8 mouse cellular contexts compared by ENCODE assay signal in the genomic region with DNA sequence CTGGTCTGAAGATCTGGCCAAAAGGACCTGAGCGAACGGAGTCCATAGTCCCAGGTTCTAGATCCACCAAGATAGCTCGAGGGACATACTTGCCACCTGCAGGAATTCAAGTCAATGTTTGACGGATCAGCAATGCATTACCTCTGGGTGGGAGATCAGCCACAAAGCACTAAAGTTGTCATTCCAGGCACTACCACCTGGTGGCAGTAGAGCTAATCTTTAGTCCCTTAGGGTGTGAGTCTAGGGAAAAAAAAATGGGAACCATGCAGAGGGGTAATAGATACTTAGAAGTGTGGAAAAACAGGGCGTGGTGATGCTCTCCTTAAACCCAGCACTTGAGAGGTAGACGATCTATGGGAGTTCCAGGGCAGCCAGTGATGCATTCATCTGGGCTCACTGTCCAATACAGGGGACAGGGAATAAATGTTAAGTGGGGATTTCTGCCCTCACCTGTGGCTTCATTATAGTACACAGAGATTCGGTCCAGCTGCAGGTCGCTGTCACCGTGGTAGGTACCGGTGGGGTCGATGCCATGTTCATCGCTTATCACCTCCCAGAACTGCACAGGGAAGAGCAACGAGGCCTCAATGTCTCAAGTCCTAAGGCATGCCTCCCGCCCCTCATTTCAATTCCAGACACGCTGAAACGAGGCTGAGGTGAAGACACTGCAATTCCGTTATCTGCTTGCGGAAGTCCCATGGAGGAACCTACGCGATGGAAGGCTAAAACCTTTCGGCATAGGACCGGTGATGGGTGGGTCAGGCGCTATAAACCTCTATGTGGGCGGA. TPM values are rescaled to one million over a fixed set of nuclear protein-coding genes. Genes with fewer than 3 reads are reported as not detected.
DNase-seq lines count a peak whose midpoint lies in the region; ATAC-seq lines count a peak whose summit lies in the region.

No protein-coding gene starts in this region.

- 9% methylated on average over 24 of the region's 24 CpGs for WGBS in hindbrain, embryonic 11.5 days

- peak; percentile 10; the same call in 1 of the 2 replicates for ATAC-seq in frontal cortex, adult (ENCODE audit: low TSS enrichment)
- no peak for ATAC-seq in hindbrain, embryonic 11.5 days (ENCODE audit: low FRiP score)

- peaks cover 13% of the 10 kb centered on the region for H3K4me1 ChIP-seq in hindbrain, embryonic 11.5 days (replicated peaks; ENCODE audit: control insufficient read depth, insufficient read depth, low read length)

- H3K27me3 ChIP-seq in hindbrain, embryonic 11.5 days (ENCODE audit: control insufficient read depth, insufficient read depth, low read length): no peaks in the 10 kb centered on the region

- peak overlapping the region; percentile 97 for H3K9ac ChIP-seq in hindbrain, embryonic 11.5 days (ENCODE audit: low read depth, low read length)

- no peaks in the 10 kb centered on the region for H3K9me3 ChIP-seq in hindbrain, embryonic 11.5 days (ENCODE audit: control insufficient read depth, low read length)

- peaks cover 27% of the 10 kb centered on the region for H3K36me3 ChIP-seq in hindbrain, embryonic 11.5 days (ENCODE audit: control insufficient read depth, insufficient read depth, low read length)

- DNase-seq in Muller cell, postnatal 12 days (ENCODE audit: inconsistent ontology term): peak; percentile 91
- DNase-seq in cerebellum, adult 9-11 months: peak; percentile 87
- peak; percentile 94 for DNase-seq in hindbrain, embryonic 11.5 days (ENCODE audit: low spot score)
- peak; percentile 90 to 94 for DNase-seq in layer of hippocampus, postnatal 14 days (ENCODE audit: low spot score in 2 of 2)
- DNase-seq in lung, postnatal 10 days: peak; percentile 93
- DNase-seq in retina, embryonic 14.5 days (ENCODE audit: low spot score): peak; percentile 99
- peak; percentile 75 to 77 for DNase-seq in thymus, postnatal 36 days

- H3K27ac ChIP-seq in hindbrain, embryonic 11.5 days (ENCODE audit: low read depth, low read length): peak overlapping the region; percentile 97

- H3K4me3 ChIP-seq in hindbrain, embryonic 11.5 days (ENCODE audit: low read depth, low read length): peak overlapping the region; percentile 77

- peak overlapping the region; percentile 68 for H3K4me2 ChIP-seq in hindbrain, embryonic 11.5 days (replicated peaks; ENCODE audit: low read depth, low read length)

RNA-seq across cellular contexts. Expression of gene Tubb5, which starts 1.7 kb away (rescaled TPM):
- 1,599 and 1,667 TPM in 2 replicates for polyA plus RNA-seq in hindbrain, embryonic 11.5 days (2014; fragmentation: Nextera tagmentation; extraction: Ambion mirVana)
- total RNA-seq in layer of hippocampus, postnatal 14 days (2021): 100 to 1,000 TPM; 615 to 684 TPM

RNA-seq across cellular contexts. Expression of gene Mdc1, which starts 4.9 kb away (rescaled TPM):
- polyA plus RNA-seq in hindbrain, embryonic 11.5 days (2014; fragmentation: Nextera tagmentation; extraction: Ambion mirVana): 16.8 and 17.3 TPM in 2 replicates
- 10 to 100 TPM; 13.6 to 15.0 TPM for total RNA-seq in layer of hippocampus, postnatal 14 days (2021)

RNA-seq across cellular contexts. Expression of gene Flot1, which starts 13.3 kb away (rescaled TPM):
- 48.1 and 50.0 TPM in 2 replicates for polyA plus RNA-seq in hindbrain, embryonic 11.5 days (2014; fragmentation: Nextera tagmentation; extraction: Ambion mirVana)
- total RNA-seq in layer of hippocampus, postnatal 14 days (2021): 100 to 1,000 TPM; 139 to 147 TPM

RNA-seq across cellular contexts. Expression of gene Ier3, which starts 14.9 kb away (rescaled TPM):
- polyA plus RNA-seq in hindbrain, embryonic 11.5 days (2014; fragmentation: Nextera tagmentation; extraction: Ambion mirVana): 3.6 and 4.0 TPM in 2 replicates
- total RNA-seq in layer of hippocampus, postnatal 14 days (2021): 1 to 10 TPM; 3.8 to 4.2 TPM

RNA-seq across cellular contexts. Expression of gene Nrm, which starts 24.7 kb away (rescaled TPM):
- 49.2 and 51.0 TPM in 2 replicates for polyA plus RNA-seq in hindbrain, embryonic 11.5 days (2014; fragmentation: Nextera tagmentation; extraction: Ambion mirVana)
- 1 to 10 TPM; 3.9 to 4.7 TPM for total RNA-seq in layer of hippocampus, postnatal 14 days (2021)
